Mouse (Mus musculus): ENCODE results near the gene Hist1h2bp. TPM values are rescaled to one million over a fixed set of nuclear protein-coding genes. Genes with fewer than 3 reads are reported as not detected.
A peak's percentile ranks its signal among the peaks of the same experiment; 100 is the strongest.
"Not testable (repeated sequence)": the region's sequence is repeated elsewhere in the genome, so short reads cannot be mapped to it uniquely, and the experiment has no call there.

The Hist1h2bp gene
- polyA plus RNA-seq, 1 experiment from 2014 or later, result 1.6 TPM

DNA sequence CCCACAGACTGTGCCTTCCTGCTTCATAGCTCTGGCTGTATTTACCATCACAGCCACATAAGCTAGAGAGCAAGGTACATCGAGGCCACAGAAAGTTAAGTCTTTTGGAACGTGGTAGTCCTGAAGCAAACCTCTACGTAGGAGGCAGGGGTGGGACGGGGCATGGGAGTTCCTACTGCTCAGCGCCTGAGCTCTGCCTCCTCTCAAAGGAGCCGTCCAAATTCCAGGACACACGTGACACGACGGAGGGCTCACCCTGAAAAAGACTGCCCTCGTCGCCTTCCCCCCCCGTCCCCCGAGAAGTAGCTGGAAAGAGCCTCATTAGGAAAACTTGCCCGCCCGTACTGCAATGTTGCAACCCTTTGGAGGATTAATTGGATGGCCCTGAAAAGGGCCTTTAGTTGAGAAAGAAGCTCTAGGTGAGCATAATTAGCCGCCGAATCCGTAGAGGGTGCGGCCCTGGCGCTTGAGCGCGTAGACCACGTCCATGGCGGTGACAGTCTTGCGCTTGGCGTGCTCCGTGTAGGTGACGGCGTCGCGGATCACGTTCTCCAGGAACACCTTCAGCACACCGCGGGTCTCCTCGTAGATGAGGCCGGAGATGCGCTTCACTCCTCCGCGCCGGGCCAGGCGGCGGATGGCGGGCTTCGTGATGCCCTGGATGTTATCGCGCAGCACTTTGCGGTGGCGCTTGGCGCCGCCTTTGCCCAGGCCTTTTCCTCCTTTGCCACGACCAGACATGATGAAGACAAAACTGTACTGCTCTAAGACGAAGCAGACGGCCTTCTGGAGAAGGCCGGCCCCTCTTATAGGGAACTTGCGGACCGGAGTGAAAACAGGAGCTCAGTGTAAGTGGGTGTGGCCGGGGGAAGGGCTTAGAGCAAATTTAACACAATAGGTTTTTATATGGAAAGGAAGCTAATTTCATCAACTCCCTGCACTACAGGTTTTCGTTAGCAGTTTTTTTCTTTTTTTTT is 44.4 kb downstream of the Hist1h2bp start, which contains the start of gene Hist1h4n:
Gene Hist1h4n, minus strand, starts transcription at position 779 of the 977 bp plus-strand sequence.
- under 1% methylated on average over 26 of the region's 58 CpGs for WGBS
- not testable (repeated sequence) for H3K27me3 ChIP-seq (ENCODE audit: insufficient read depth, poor library complexity, severe bottlenecking); DNase-seq (ENCODE audit: low spot score); H3K27ac ChIP-seq; H3K4me1 ChIP-seq; H3K36me3 ChIP-seq; H3K9me3 ChIP-seq
- peak within 1 kb of the TSS; percentile 24; the same call in 1 of the 2 replicates for H3K4me3 ChIP-seq

DNA sequence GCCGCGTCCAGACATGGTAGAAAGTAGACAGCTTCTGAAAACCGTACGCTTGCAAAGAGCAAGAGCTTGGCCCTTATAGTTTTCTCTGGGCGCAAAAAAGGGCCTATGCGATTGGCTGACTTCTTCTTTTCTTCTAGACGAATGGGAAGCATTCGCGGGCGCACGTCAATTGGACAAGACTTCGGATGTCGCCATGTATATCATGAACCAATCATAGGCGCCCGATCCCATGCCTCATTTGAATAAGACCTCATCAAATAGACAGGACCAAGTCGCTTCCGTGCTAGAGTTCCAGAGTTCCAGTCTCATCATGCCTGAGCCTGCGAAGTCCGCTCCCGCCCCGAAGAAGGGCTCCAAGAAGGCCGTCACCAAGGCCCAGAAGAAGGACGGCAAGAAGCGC is 46.2 kb downstream of the Hist1h2bp start, which contains the start of the genes Hist1h2ap and Hist1h2br:
Gene Hist1h2ap, minus strand, starts transcription at position 47 of the 400 bp plus-strand sequence.
Gene Hist1h2br, plus strand, starts transcription at position 283 of the 400 bp plus-strand sequence.
- H3K27me3 ChIP-seq (ENCODE audit: insufficient read depth, poor library complexity, severe bottlenecking); H3K36me3 ChIP-seq; H3K27ac ChIP-seq; H3K4me3 ChIP-seq; H3K4me1 ChIP-seq; DNase-seq (ENCODE audit: low spot score); H3K9me3 ChIP-seq: not testable (repeated sequence)
- no CpG with 5 or more reads among the region's 24 CpGs for WGBS

Small RNA genes lying within 50 kb of the gene (microRNA-seq; reads per million reads assigned to microRNA genes)
- gene Gm19658 (not detected), gene Gm44346 (not detected), gene Gm44454 (not detected), gene Gm44466 (not detected)

Other genes starting within 250 kb of the Hist1h2bp start
- 0.05 and 0.07 TPM in 2 replicates for gene Olfr1366, start 244.7 kb upstream of the Hist1h2bp start, polyA plus RNA-seq (2016; fragmentation: Nextera tagmentation; extraction: Ambion mirVana)
- gene Olfr1535, start 227.6 kb upstream of the Hist1h2bp start, polyA plus RNA-seq (2016; fragmentation: Nextera tagmentation; extraction: Ambion mirVana), result 0.04 TPM in 1 of 2 replicates, not detected in the other
- gene Olfr1364, start 205.7 kb upstream of the Hist1h2bp start, polyA plus RNA-seq (2016; fragmentation: Nextera tagmentation; extraction: Ambion mirVana), result not detected in 2 replicates
- gene Olfr1362, start 173.4 kb upstream of the Hist1h2bp start, polyA plus RNA-seq (2016; fragmentation: Nextera tagmentation; extraction: Ambion mirVana), result not detected in 2 replicates
- gene Olfr11, start 144.9 kb upstream of the Hist1h2bp start, polyA plus RNA-seq (2016; fragmentation: Nextera tagmentation; extraction: Ambion mirVana), result not detected in 2 replicates
- gene Olfr1361, start 124.1 kb upstream of the Hist1h2bp start, polyA plus RNA-seq (2016; fragmentation: Nextera tagmentation; extraction: Ambion mirVana), result not detected in 2 replicates
- gene Olfr1360, start 110.1 kb upstream of the Hist1h2bp start, polyA plus RNA-seq (2016; fragmentation: Nextera tagmentation; extraction: Ambion mirVana), result not detected in 2 replicates
- gene Olfr1359, start 89.3 kb upstream of the Hist1h2bp start, polyA plus RNA-seq (2016; fragmentation: Nextera tagmentation; extraction: Ambion mirVana), result not detected in 2 replicates
- 1.4 TPM in 1 of 2 replicates, not detected in the other for gene Hist1h2bl, start 71.3 kb upstream of the Hist1h2bp start, polyA plus RNA-seq (2016; fragmentation: Nextera tagmentation; extraction: Ambion mirVana)
- gene Hist1h2ai, start 71.0 kb upstream of the Hist1h2bp start, polyA plus RNA-seq (2016; fragmentation: Nextera tagmentation; extraction: Ambion mirVana), result 6.3 and 11.7 TPM in 2 replicates
- gene Hist1h3h, start 69.8 kb upstream of the Hist1h2bp start, polyA plus RNA-seq (2016; fragmentation: Nextera tagmentation; extraction: Ambion mirVana), result 3.7 and 3.8 TPM in 2 replicates
- 2.4 and 3.7 TPM in 2 replicates for gene Hist1h2bm, start 65.4 kb upstream of the Hist1h2bp start, polyA plus RNA-seq (2016; fragmentation: Nextera tagmentation; extraction: Ambion mirVana)
- gene Hist1h4j, start 52.4 kb upstream of the Hist1h2bp start, polyA plus RNA-seq (2016; fragmentation: Nextera tagmentation; extraction: Ambion mirVana), result 2.0 TPM in 1 of 2 replicates, not detected in the other
- gene Hist1h4k, start 37.0 kb upstream of the Hist1h2bp start, polyA plus RNA-seq (2016; fragmentation: Nextera tagmentation; extraction: Ambion mirVana), result 2.4 and 3.8 TPM in 2 replicates
- 6.7 and 8.3 TPM in 2 replicates for gene Hist1h2ak, start 33.6 kb upstream of the Hist1h2bp start, polyA plus RNA-seq (2016; fragmentation: Nextera tagmentation; extraction: Ambion mirVana)
- 1.2 and 3.0 TPM in 2 replicates for gene Hist1h2bn, start 33.3 kb upstream of the Hist1h2bp start, polyA plus RNA-seq (2016; fragmentation: Nextera tagmentation; extraction: Ambion mirVana)
- 12.2 and 12.8 TPM in 2 replicates for gene Hist1h1b, start 6.8 kb upstream of the Hist1h2bp start, polyA plus RNA-seq (2016; fragmentation: Nextera tagmentation; extraction: Ambion mirVana)
- gene Hist1h3i, start 4.1 kb upstream of the Hist1h2bp start, polyA plus RNA-seq (2016; fragmentation: Nextera tagmentation; extraction: Ambion mirVana), result 51.2 and 119 TPM in 2 replicates
- 4.6 and 7.6 TPM in 2 replicates for gene Hist1h2an, start 243 bp upstream of the Hist1h2bp start, polyA plus RNA-seq (2016; fragmentation: Nextera tagmentation; extraction: Ambion mirVana)
- 9.9 and 15.1 TPM in 2 replicates for gene Hist1h2bq, start 22.7 kb downstream of the Hist1h2bp start, polyA plus RNA-seq (2016; fragmentation: Nextera tagmentation; extraction: Ambion mirVana)
- gene Hist1h2ao, start 23.0 kb downstream of the Hist1h2bp start, polyA plus RNA-seq (2016; fragmentation: Nextera tagmentation; extraction: Ambion mirVana), result not detected in 2 replicates
- not detected in 2 replicates for gene Hist1h4m, start 24.3 kb downstream of the Hist1h2bp start, polyA plus RNA-seq (2016; fragmentation: Nextera tagmentation; extraction: Ambion mirVana)
- gene Hist1h4n, start 44.7 kb downstream of the Hist1h2bp start, polyA plus RNA-seq (2016; fragmentation: Nextera tagmentation; extraction: Ambion mirVana), result 3.8 and 9.2 TPM in 2 replicates
- 2,387 and 3,574 TPM in 2 replicates for gene Hist1h2ap, start 46.0 kb downstream of the Hist1h2bp start, polyA plus RNA-seq (2016; fragmentation: Nextera tagmentation; extraction: Ambion mirVana)
- gene Hist1h2br, start 46.3 kb downstream of the Hist1h2bp start, polyA plus RNA-seq (2016; fragmentation: Nextera tagmentation; extraction: Ambion mirVana), result 9.9 and 15.3 TPM in 2 replicates
- 7.4 and 9.1 TPM in 2 replicates for gene Zfp184, start 157.6 kb downstream of the Hist1h2bp start, polyA plus RNA-seq (2016; fragmentation: Nextera tagmentation; extraction: Ambion mirVana)
- gene Pom121l2, start 193.7 kb downstream of the Hist1h2bp start, polyA plus RNA-seq (2016; fragmentation: Nextera tagmentation; extraction: Ambion mirVana), result 0.09 TPM in 1 of 2 replicates, not detected in the other
- gene Prss16, start 222.3 kb downstream of the Hist1h2bp start, polyA plus RNA-seq (2016; fragmentation: Nextera tagmentation; extraction: Ambion mirVana), result 0.30 and 0.33 TPM in 2 replicates
- gene Hist1h2ah, start 248.1 kb downstream of the Hist1h2bp start, polyA plus RNA-seq (2016; fragmentation: Nextera tagmentation; extraction: Ambion mirVana), result 3.5 and 4.5 TPM in 2 replicates
- 3.1 and 6.4 TPM in 2 replicates for gene Hist1h2bk, start 248.4 kb downstream of the Hist1h2bp start, polyA plus RNA-seq (2016; fragmentation: Nextera tagmentation; extraction: Ambion mirVana)

All from heart, embryonic 10.5 days (tissue).